Mouse (Mus musculus) C2C12 (cell line): ENCODE measurements around the gene Mical2.

Source experiments
- CTCF ChIP-seq: IDR thresholded peaks from one replicate; pipeline ENCODE4 v1.5.1; 2011; ENCODE audit not compliant: control insufficient read depth, insufficient read depth, insufficient read length
- FOSL1 ChIP-seq: IDR thresholded peaks from one replicate; pipeline ENCODE4 v1.8.0; 2011; ENCODE audit warnings: mild to moderate bottlenecking, low read length; ENCODE audit not compliant: poor library complexity, insufficient read depth, severe bottlenecking
- MYOD1 ChIP-seq: IDR thresholded peaks from one replicate; pipeline ENCODE4 v1.6.1; 2011; ENCODE audit warnings: low read depth; ENCODE audit not compliant: control insufficient read depth, insufficient read length
- USF1 ChIP-seq: IDR thresholded peaks from one replicate; pipeline ENCODE4 v1.6.1; 2011; ENCODE audit warnings: low read depth, mild to moderate bottlenecking, control low read depth, moderate library complexity

DNA sequence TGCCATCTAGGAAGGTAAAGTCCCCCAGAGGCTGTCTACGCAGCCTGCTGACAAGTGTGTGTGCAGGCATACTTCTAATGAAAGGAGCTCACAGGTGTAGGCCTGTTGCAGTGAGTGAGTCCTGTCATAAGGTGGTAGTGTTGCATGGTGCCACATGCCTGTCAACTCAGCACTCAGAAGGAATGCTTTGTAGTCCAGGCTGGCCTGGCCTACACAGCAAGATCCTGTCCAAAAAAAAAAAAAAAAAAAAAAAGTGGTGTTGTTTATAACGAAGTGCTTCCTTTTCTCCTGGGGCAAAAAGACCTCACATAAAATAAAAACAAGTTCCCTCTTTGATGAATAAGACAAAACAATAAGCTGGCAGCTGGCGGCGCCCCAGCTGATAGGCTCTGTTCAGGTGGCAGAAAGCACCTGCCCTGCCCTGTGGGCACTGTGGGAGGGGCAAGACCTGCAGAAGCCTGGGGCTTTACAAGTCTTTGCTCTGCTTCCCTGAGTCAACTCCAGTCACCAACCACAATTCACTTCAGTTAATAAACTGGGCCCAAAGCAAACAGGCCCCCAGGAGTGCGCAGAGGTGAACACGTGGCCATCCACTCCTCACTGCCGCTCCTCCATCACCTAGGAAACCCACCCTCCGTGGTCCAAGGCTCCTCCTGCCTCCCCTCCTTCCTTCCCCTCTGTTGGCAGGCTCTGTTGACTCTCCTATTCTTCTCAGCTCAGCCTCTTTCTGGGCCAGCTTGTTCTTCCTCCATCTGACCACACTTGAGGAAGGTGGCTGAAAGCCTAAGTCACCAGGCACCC lies 12.5 kb upstream of the Mical2 start:
- TF ChIP-seq CTCF (no peak), FOSL1 (no peak), MYOD1 (no peak), USF1 (no peak)
